Mouse (Mus musculus): Measurements from ENCODE around the gene Hoxb13.

Gene Hoxb13

DNA sequence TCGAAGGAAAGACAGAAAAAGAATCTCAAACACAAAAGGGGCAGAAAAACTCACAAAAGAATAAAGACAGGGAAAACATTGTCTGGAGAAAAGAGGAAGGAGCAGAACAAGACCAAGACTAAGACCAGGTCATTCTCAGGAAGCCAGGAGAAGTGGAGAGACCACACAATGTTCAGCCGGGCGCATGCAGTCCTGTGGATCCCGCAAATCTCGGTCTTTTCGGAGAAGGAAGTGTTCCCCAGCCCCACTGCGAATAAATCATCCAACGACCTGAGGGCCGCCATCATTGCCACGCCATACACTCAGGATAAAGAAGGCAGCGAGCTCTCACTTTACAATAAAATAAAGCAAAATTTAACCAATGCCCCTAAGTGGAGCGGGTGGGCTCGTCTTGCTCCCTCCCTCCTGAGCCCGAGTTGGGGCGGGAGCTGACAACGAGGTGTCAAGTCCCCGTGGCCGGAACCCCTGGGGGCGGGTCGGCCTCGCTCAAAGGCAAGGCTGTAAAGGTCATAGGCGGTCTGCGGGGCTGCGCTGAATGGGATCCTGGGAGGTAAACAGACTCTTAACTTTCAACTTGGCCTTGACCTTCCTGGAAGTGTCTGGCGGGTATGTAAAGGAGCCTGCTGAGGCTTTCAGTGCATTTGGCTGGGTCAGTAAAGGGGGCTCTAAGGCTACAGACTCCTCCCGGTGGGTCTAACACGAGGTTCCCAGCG lies 4.2 kb upstream of the Hoxb13 start:
- no peak for DNase-seq (ENCODE audit: low read depth)

DNA sequence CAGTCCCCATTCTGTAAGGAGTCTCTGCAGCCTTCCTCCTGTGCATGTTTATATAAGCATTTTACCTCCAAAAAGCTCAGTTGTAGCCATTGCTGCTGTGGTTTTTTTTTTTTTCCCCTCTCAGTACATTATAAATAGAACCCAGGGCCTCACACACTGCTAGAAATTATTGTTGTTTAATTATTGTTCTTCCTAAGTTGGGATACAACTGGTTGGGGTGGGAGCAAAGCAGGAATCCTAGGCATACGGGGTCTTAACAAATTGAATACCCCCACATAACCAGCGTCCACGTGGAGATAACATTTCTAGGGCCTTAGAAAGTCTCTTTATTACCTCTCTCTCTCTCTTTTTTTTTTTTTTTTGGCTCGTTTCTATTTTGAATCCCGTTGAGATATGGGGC lies 3.0 kb upstream of the Hoxb13 start:
- DNase-seq (ENCODE audit: low read depth) = no peak

DNA sequence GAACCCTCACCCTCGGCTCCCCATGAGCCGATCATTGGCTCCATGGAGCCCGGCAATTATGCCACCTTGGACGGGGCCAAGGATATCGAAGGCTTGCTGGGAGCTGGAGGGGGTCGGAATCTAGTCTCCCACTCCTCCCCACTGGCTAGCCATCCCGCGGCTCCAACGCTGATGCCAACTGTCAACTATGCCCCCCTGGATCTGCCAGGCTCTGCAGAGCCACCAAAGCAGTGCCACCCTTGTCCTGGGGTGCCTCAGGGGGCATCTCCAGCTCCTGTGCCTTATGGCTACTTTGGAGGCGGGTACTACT lies 240 bp downstream of the Hoxb13 start:
- DNase-seq (ENCODE audit: low read depth) = no peak

DNA sequence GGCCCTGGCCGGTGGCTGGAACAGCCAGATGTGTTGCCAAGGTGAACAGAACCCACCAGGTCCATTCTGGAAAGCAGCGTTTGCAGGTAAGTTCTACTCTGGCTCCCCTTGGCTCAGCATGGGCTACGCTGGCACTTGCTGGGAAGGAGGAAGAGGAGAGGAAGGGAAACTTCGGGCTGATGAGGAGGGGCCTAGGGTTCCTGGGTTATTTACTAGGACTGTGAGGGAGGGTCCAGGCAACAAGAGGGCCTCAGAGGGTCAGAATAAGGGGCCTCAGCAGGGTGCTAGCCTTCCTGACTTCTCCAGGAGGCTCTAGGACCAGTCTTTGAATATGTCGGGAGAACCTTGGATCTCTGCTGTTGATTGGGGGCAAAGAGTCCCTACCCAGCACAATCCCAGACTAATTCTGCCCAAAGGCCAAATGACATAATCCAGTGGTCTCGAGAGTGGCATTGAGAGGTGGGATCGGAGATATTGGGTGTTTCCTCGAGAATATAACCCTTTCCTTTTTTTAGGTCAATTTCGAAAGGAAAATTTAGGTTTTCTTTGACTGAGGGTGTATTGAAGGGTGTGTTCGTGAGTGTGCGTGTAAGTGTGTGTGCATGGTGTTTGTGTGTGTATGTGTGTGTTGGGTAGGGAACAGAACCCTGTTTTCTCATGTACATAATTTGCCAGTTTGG lies 985 bp downstream of the Hoxb13 start:
- DNase-seq (ENCODE audit: low read depth) = no peak

DNA sequence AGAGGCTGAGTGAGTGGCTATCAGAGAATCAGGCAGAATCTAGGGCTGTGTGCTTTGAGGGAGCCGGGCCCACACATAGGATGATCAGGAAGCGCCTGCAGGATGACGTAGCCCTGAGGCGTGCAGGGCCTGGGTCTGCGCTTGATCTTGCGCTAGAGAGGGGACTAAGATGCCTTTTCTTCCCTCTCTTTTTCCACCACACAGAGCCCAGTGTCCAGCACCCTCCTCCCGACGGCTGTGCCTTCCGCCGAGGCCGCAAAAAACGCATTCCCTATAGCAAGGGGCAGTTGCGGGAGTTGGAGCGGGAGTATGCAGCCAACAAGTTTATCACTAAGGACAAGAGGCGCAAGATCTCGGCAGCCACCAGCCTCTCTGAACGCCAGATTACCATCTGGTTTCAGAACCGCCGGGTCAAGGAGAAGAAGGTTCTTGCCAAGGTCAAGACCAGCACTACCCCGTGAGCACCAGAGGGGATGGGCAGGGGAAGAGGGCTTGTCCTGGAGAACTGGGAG lies 1.7 kb downstream of the Hoxb13 start:
- no peak for DNase-seq (ENCODE audit: low read depth)

DNA sequence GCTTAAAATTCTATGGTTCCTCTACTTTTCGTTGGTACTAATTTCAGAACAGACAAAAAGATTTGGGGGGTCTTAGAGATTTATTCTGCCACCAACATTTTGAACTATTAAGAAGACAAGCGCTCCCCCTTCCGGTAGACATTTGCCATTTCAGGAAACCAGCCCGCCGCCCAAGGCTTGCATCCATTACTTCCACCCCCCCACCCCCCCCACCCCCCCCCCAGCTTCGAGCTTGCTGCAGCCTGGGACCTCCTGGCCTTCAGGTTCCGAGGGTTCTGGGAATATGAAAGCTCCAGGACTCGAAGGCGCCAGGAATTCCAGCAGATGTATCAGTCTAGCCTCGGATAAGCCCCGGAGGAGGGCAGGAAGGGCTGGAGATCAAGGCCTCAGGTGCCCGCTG lies 4.5 kb downstream of the Hoxb13 start:
- peak; percentile 34 for DNase-seq (ENCODE audit: low read depth)

DNA sequence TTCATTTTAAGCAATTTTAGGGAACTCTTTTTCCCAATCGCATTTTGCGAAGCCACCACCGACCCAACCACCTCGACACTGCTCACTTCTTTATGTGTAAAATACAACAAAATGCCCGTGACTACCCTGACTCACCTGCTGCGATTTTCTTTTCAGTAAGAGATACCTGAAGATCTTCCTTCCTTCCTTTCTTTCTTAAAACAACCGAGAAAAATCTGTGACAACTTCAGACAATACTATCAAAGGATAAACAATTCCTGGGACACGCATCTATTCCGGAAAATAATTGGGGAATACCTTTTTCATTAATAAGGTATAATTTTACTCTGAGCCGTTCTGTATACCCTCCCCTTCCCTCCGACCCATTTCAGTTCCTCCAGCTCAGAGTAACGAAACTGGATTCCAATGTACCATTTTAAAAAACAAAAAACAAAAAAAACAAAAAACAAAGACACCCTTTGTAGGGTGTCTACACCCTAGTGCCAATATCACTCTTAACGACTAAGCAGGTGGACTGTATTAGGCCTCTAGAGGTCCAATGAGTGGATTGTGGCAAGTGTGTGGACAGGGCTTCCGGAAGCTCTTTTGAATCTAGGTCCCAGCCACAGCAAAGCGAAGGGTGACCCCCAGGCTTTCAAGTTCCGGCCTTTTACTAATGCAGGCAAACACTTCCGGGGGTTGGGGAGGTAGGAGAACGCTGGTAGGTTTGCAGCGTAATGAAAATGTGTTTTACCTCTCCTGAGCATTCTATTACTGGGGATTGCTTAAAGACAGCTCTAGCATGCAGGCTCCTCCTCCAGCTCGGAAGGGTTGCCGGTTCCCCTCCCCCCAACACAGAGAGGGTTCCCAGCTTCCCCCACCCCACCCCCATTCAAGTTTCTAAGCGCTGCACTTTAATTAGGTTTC lies 5.3 kb downstream of the Hoxb13 start:
- no peak for DNase-seq (ENCODE audit: low read depth)

DNA sequence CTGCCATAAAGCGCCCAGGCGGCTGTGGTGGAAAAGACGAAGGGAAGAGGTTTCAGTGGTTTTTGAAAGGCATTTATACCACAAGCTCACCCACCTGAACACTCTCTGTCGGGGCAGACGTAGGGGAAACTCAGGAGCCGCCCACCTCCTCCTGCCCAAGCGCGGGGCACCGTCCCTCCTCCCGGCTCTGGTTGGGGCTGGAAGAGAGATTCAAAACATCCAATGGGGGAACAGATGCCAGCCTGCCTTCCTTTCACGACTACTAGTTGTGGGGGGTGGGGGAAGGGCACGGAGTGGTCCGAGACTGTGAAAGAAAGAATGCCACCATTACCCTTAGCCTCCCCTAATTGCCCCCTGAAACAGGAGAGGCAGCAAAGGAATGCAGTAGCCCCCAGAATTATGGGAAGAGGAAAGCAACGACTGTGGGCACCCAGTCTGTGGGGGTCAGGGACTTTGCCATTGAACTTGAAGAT lies 6.1 kb downstream of the Hoxb13 start:
- DNase-seq (ENCODE audit: low read depth) = no peak

DNA sequence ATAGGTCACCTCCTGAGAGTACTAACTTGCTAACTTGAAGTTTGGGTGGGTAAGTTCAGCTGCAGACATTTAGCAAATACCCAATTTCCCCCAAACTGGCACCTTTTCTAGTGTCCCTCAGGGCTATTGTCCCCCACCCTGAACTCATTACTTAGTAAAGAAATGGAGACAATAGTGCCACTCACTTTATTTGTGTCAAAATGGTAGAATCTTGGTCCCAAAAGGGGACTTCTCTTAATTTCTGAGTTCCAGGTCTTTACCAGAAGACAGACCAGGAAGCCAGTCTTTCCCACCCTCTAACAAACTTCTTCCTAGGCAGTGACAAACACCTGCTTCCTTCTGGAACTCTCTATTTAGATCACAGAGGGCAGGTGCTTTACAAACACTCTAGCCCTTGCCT lies 7.6 kb downstream of the Hoxb13 start:
- no peak for DNase-seq (ENCODE audit: low read depth)

DNA sequence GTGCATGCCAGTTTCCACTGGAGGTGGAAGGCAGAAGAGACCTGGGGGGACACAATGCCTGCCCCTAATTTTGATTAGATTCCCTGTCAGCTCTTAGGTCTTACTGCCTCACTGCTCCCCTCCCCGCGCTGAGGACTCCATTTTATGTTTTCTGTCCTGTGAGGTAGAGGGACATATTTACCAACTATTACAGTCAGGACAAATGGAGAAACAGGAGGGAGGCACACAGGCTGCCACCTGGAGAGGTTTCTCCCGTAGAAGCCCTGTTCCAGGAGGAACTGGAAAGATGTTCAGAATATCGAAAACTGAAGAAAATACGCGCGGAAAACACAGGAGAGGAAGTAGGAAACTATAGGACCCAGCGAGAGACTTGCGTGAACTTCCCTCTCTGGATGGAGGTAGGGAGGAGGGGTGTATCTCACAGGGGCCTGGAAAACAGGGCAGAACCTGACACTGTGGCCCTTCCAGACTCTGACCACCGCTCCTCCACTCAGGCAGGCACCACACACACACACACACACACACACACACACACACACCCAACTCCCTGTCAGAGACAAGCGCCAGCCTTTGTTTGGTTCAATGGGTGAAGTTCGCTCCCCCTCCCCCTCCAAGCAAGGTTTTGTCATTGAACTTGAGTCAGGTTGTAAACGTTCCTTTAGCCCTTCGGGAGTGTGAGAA lies 8.4 kb downstream of the Hoxb13 start:
- DNase-seq (ENCODE audit: low read depth) = no peak

DNA sequence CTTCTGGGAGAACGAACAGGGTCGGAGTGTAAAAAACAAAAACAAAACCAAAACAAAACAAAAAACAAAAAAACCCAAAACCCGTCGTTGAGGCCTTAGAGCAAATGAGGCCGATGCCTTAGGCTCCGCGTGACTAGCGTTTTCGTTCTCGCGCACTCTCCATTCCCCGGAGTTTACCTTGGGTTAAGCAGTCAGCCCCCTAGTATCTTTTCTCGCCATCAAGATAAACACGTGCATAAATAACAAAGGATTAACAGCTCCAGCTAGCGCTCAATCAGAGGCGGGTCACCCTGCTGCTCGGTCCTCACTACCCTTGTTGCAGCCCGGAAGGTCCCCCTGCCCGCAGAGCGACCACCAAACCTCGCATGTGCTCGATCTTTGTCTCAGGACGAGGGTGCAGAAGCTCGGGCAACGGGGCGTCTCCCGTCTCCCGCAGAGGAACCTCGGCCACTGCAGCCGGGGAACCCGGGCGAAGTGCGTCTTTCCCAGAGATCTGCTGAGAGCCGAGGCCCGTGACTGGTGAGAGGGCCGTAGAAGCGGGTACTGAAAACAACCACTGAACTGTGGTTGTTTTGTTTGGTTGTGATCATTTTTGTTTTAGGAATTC lies 9.2 kb downstream of the Hoxb13 start:
- DNase-seq (ENCODE audit: low read depth) = no peak

DNA sequence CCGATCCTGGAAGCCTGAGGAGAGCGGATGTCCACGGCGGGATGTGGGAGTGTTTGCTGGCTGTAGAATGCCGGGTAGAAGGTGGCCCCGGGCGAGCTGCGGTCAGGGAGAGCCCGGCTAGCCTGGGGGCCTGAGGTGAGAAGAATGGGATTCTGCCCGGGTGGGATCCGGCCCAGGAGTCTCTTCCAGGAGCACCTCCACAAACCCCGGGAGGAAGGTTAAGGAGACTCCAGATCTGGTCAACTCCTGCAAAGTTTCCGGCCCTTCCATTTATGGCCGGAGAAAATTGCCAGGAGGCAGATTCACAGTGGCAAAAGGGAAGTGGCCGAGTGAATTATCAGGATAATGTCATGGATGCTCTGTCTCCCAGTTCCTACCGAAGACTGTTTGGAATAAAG lies 9.7 kb downstream of the Hoxb13 start:
- no peak for DNase-seq (ENCODE audit: low read depth)

DNA sequence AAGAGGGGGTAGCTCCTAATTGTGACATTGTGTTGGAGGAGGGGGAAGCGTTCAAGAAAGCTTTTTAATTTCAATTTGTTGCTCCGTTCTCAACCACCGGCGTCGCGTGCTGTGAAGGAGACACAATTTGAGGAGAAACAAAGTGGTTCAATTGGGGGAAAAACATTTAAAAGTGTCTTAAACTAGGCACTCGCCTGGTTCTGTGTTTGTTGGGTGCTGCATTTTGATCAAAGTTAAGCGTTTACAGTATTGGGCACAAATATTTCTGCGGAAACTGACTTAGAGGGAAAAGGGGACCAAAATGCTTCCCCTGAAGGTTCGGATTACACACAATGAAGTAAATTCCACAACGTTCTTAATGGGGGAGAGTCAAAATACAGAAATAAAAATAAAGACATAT lies 10.2 kb downstream of the Hoxb13 start:
- DNase-seq (ENCODE audit: low read depth) = no peak

DNA sequence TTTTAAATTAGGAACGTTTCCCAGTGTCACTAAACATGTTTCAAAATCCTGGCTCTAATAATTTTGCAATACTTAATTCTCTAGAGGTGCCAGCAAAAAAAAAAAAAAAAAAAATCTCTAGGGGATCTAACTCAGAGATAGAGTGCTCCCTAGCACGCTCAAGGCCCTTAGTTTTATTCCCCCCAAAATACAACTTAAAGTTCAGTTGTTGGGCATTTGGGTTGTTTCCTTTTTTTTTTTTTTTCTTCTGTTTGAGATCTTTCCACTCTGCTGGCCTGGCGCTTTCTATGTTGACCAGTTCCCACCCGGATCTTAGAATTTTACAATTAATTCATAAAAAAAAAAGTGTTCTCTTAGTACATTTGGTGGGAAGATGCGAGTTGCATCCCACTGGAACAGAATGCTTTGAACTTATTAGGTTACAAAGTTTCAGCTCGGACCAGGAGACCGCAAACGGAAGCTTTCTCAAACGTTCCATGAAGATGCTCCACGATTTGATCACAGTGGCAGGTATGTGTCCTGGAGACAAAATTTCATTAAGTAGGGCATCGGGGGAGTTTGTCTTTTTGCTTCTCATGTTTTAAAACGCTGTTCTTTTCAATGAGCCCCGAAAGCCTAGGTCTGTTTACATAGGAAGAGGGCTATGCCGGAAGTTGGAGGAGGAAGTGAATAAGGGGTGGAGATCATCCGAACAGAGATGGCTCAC lies 11.5 kb downstream of the Hoxb13 start:
- no peak for DNase-seq (ENCODE audit: low read depth)

DNA sequence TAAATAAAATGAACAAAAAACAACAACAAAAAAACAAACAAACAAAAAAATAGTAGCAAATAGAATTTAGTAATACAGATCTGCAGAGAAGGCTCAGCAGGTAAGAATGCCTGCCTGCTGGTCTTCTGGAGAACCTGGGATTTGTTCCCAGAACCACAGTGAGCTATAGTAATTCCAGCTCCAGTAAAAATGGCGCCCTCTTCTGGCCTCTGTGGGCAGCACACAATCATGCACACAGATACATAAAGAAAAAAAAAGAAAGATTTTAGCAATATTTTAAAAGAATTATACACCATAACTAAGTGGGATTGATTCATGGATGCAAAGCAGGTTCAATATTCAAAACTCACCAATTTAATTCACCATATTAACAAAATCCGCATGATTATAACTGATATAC lies 29.7 kb downstream of the Hoxb13 start:
- DNase-seq (ENCODE audit: low read depth) = no peak

DNA sequence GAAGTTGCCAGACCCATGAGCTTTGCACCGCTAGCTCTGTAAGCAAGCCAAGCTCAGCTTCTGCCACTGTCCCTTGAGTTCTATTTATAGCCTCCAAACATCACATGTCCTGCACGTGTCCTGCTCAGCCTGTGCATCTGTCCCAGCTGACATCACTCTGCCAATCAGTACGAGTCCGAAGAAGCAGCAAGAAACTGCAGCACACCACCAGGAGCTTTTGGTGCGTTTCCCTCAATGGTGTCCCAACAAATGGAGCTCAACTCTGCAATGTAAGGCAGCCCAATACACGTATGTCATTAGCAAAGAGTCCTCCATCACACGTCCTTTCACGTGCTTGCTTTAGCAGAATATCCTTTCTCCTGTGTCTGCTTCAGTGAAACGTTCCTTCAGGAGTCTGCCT lies 33.6 kb downstream of the Hoxb13 start:
- DNase-seq (ENCODE audit: low read depth) = no peak

DNA sequence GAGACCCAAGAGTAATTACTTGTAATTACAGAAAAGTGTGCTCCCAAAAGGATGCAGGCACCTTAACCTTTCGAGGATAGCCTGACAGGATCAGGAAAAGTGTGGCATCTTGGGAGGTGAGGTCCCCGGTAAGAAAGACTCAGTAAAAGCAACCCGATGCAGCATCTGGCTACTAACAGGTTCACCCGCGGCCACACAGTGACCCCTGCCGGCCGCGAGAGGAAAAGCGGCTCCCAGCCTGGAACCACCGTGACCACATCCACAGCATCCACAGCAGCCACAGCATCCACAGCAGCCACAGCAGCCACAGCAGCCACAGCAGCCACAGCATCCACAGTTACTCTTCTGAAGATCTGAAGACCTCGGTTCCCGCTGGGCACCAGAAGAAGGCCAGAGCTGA lies 40.8 kb downstream of the Hoxb13 start:
- DNase-seq (ENCODE audit: low read depth) = no peak

DNA sequence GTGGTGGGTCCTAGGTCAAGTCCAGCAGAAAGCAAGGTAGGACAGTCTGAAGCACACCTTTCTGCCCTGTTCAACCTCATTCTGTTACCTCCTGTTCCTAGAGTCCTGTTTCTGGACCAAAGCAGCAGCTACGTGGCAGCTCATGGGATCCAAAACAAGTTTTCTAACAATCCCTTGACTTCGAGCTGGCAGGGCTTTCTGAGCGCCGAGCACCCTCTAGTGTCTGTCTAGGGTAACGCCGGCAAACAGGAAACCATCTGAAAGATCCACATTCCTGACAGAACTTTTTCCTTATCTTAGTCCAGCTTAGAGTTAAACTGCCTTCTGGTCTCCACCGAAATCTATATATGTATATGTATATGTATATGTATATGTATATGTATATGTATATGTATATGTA lies 46.1 kb downstream of the Hoxb13 start:
- DNase-seq (ENCODE audit: low read depth) = no peak

Measured in c-Kit-positive CD71-negative TER-119-negative erythroid progenitor cells, embryonic 14.5 days (primary cell).